Mouse (Mus musculus): ENCODE data around the gene Anapc2. TPM values are rescaled to one million over a fixed set of nuclear protein-coding genes. Genes with fewer than 3 reads are reported as not detected.
"Not testable (repeated sequence)": the region's sequence is repeated elsewhere in the genome, so short reads cannot be mapped to it uniquely, and the experiment has no call there.

The Anapc2 gene
- polyA plus RNA-seq, 1 experiment from 2014 or later, result 100 TPM

GRCm38 (mm10) chr2:25243342-25243741 is 28.9 kb upstream of the Anapc2 start:
- Histone ChIP-seq H3K9ac (ENCODE audit: low read length) (no peak overlapping the region), H3K4me1 (replicated peaks; ENCODE audit: control insufficient read depth, insufficient read depth, low read length) (peaks cover 6% of the 10 kb centered on the region; the same call in 1 of the 2 replicates), H3K4me3 (ENCODE audit: low read depth, low read length) (no peak overlapping the region), H3K36me3 (ENCODE audit: control insufficient read depth, insufficient read depth, low read length) (peaks cover 13% of the 10 kb centered on the region), H3K9me3 (ENCODE audit: control insufficient read depth, low read length) (no peaks in the 10 kb centered on the region), H3K4me2 (ENCODE audit: low read length) (no peak overlapping the region), H3K27me3 (replicated peaks; ENCODE audit: control insufficient read depth, insufficient read depth, low read length) (peaks cover 22% of the 10 kb centered on the region), H3K27ac (ENCODE audit: low read depth) (no peak overlapping the region)
- no peak for DNase-seq (ENCODE audit: low spot score)
- 69% methylated on average over 8 of the region's 8 CpGs for WGBS
- ATAC-seq (replicated peaks; ENCODE audit: low FRiP score, low TSS enrichment, low read depth), result no peak

DNA sequence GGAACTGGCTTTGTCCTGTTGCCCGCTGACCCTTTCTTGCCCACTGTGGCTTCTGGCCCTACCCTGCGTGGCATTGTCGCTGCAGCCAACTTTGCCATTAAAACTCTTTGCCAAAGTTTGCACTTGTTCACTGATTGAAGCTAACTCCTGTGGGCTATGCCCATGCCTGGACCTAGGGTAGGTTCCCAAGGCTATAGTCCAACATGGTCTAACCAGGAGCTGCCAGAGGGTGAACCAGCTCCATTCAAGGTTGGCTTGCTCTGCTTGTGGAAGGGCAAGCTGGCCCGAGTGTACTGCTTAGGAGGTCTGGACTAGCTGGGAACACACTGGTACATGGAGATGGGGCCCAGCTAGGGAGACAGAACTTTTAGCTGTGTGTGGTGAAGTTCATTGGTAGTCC is 28.1 kb upstream of the Anapc2 start:
- Histone ChIP-seq H3K27me3 (replicated peaks; ENCODE audit: control insufficient read depth, insufficient read depth, low read length) (peaks cover 22% of the 10 kb centered on the region), H3K36me3 (ENCODE audit: control insufficient read depth, insufficient read depth, low read length) (peaks cover 19% of the 10 kb centered on the region), H3K4me2 (ENCODE audit: low read length) (no peak overlapping the region), H3K27ac (ENCODE audit: low read depth) (no peak overlapping the region), H3K4me3 (ENCODE audit: low read depth, low read length) (no peak overlapping the region), H3K9ac (ENCODE audit: low read length) (no peak overlapping the region), H3K9me3 (ENCODE audit: control insufficient read depth, low read length) (no peaks in the 10 kb centered on the region), H3K4me1 (replicated peaks; ENCODE audit: control insufficient read depth, insufficient read depth, low read length) (peaks cover 6% of the 10 kb centered on the region; the same call in 1 of the 2 replicates)
- DNase-seq (ENCODE audit: low spot score) (no peak), ATAC-seq (replicated peaks; ENCODE audit: low FRiP score, low TSS enrichment, low read depth) (no peak)
- WGBS, result 89% methylated on average over 4 of the region's 4 CpGs

GRCm38 (mm10) chr2:25246183-25247072 is 25.9 kb upstream of the Anapc2 start, which contains the start of gene AL732309.1:
Gene AL732309.1 (minus strand): TSS chr2:25246863.
- Histone ChIP-seq H3K27ac (ENCODE audit: low read depth) (no peak within 1 kb of the TSS), H3K9me3 (ENCODE audit: control insufficient read depth, low read length) (no peaks in the 10 kb centered on the region), H3K4me1 (replicated peaks; ENCODE audit: control insufficient read depth, insufficient read depth, low read length) (no peaks in the 10 kb centered on the region; the same call in 1 of the 2 replicates), H3K27me3 (replicated peaks; ENCODE audit: control insufficient read depth, insufficient read depth, low read length) (peaks cover 17% of the 10 kb centered on the region), H3K4me2 (ENCODE audit: low read length) (no peak within 1 kb of the TSS), H3K9ac (ENCODE audit: low read length) (no peak within 1 kb of the TSS), H3K4me3 (ENCODE audit: low read depth, low read length) (no peak within 1 kb of the TSS), H3K36me3 (ENCODE audit: control insufficient read depth, insufficient read depth, low read length) (peaks cover 34% of the 10 kb centered on the region)
- WGBS, result 85% methylated on average over 10 of the region's 10 CpGs
- no peak for ATAC-seq (replicated peaks; ENCODE audit: low FRiP score, low TSS enrichment, low read depth)
- DNase-seq (ENCODE audit: low spot score), result no peak

GRCm38 (mm10) chr2:25252331-25252730 is 19.9 kb upstream of the Anapc2 start:
- Histone ChIP-seq H3K4me1 (replicated peaks; ENCODE audit: control insufficient read depth, insufficient read depth, low read length) (peaks cover 11% of the 10 kb centered on the region), H3K9ac (ENCODE audit: low read length) (no peak overlapping the region), H3K4me2 (ENCODE audit: low read length) (no peak overlapping the region), H3K27me3 (replicated peaks; ENCODE audit: control insufficient read depth, insufficient read depth, low read length) (no peaks in the 10 kb centered on the region), H3K9me3 (ENCODE audit: control insufficient read depth, low read length) (no peaks in the 10 kb centered on the region), H3K36me3 (ENCODE audit: control insufficient read depth, insufficient read depth, low read length) (peaks cover 33% of the 10 kb centered on the region), H3K4me3 (ENCODE audit: low read depth, low read length) (no peak overlapping the region), H3K27ac (ENCODE audit: low read depth) (no peak overlapping the region)
- no peak for DNase-seq (ENCODE audit: low spot score)
- no peak for ATAC-seq (replicated peaks; ENCODE audit: low FRiP score, low TSS enrichment, low read depth)
- WGBS, result 91% methylated on average over 1 of the region's 1 CpGs

DNA sequence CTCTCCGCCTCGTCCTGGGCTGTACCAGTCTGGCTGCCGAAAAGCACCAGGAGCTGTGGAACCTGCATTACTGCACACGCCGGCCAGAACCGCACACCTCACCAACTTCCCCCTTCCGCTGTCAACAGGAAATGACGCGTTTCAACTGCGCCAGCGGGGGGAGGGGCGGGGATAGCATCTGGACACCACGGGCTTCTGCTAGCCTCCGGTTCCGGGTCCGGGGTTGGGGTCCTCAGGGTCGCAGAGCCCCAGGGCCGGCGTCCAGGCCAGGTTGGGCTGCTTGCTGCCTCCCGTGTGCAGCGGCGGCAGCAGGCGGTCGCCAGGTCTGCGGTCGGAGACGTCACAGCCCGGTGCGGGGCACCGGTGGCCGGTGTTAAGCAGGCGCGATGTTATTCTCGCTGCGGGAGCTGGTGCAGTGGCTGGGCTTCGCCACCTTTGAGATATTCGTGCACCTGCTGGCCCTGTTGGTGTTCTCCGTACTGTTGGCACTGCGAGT is 16.9 kb upstream of the Anapc2 start, which contains the start of gene Tmem203:
Tmem203 (plus strand) TSS at position 156 of the 496 bp plus-strand sequence.
- H3K27me3 ChIP-seq (replicated peaks; ENCODE audit: control insufficient read depth, insufficient read depth, low read length), result no peaks in the 10 kb centered on the region
- WGBS, result under 1% methylated on average over 39 of the region's 39 CpGs
- peak within 1 kb of the TSS; percentile 81 for H3K4me3 ChIP-seq (ENCODE audit: low read depth, low read length)
- peak within 1 kb of the TSS; percentile 81 for H3K9ac ChIP-seq (ENCODE audit: low read length)
- H3K36me3 ChIP-seq (ENCODE audit: control insufficient read depth, insufficient read depth, low read length), result peaks cover 10% of the 10 kb centered on the region; the same call in 1 of the 2 replicates
- peak within 1 kb of the TSS; percentile 82 for H3K4me2 ChIP-seq (ENCODE audit: low read length)
- DNase-seq (ENCODE audit: low spot score), result peak; percentile 99
- peak within 1 kb of the TSS; percentile 83 for H3K27ac ChIP-seq (ENCODE audit: low read depth)
- peaks cover 11% of the 10 kb centered on the region for H3K4me1 ChIP-seq (replicated peaks; ENCODE audit: control insufficient read depth, insufficient read depth, low read length)
- peak; percentile 89 for ATAC-seq (replicated peaks; ENCODE audit: low FRiP score, low TSS enrichment, low read depth)
- H3K9me3 ChIP-seq (ENCODE audit: control insufficient read depth, low read length), result no peaks in the 10 kb centered on the region

DNA sequence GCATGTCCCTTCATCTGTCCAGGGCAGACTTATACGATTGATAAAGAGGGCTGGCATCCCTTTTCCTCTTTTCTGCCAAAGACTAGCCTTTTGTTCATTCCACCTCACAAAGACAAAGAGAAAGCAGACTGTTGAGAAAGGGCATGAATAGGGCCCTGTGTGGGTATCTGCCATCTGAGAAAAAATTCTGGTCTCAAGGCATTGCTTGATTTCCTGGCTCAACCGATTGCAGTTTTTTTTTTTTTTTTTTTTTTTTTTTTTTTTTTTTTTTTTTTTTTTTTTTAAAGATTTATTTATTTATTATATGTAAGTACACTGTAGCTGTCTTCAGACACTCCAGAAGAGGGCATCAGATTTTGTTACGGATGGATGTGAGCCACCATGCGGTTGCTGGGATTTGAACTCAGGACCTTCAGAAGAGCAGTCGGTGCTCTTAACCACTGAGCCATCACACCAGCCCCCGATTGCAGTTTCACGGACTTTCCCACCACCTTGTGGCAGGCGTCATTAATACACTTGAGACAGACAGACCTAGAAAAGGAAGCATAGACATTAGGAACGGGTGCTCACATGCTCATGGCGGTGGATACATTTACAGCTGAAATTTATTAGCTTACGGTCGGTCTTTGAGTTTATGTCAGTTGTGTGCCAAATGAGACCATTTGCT is 15.7 kb upstream of the Anapc2 start:
- WGBS, result 60% methylated on average over 10 of the region's 12 CpGs
- not testable (repeated sequence) for H3K36me3 ChIP-seq (ENCODE audit: control insufficient read depth, insufficient read depth, low read length); H3K27me3 ChIP-seq (replicated peaks; ENCODE audit: control insufficient read depth, insufficient read depth, low read length); ATAC-seq (replicated peaks; ENCODE audit: low FRiP score, low TSS enrichment, low read depth); H3K9me3 ChIP-seq (ENCODE audit: control insufficient read depth, low read length); H3K27ac ChIP-seq (ENCODE audit: low read depth); DNase-seq (ENCODE audit: low spot score)
- H3K9ac ChIP-seq (ENCODE audit: low read length), result peak overlapping the region; percentile 81; the same call in 1 of the 2 replicates
- peak overlapping the region; percentile 81 for H3K4me3 ChIP-seq (ENCODE audit: low read depth, low read length)
- H3K4me1 ChIP-seq (replicated peaks; ENCODE audit: control insufficient read depth, insufficient read depth, low read length), result peaks cover 11% of the 10 kb centered on the region
- peak overlapping the region; percentile 82 for H3K4me2 ChIP-seq (ENCODE audit: low read length)

DNA sequence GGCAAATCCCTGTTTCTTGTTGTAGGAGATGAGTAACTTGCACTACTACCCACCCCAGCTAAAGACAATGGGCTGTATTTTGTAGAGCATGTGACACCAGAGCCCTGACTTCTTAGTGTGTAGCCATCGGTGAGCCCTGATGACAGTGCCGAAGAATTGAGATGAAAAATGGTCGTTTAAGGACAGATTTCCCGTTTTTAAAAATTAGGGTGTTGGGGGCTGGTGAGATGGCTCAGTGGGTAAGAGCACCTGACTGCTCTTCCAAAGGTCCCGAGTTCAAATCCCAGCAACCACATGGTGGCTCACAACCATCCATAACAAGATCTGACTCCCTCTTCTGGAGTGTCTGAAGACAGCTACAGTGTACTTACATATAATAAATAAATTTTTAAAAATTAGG is 15.0 kb upstream of the Anapc2 start:
- not testable (repeated sequence) for H3K4me2 ChIP-seq (ENCODE audit: low read length); H3K27ac ChIP-seq (ENCODE audit: low read depth); DNase-seq (ENCODE audit: low spot score); H3K4me3 ChIP-seq (ENCODE audit: low read depth, low read length); H3K36me3 ChIP-seq (ENCODE audit: control insufficient read depth, insufficient read depth, low read length); ATAC-seq (replicated peaks; ENCODE audit: low FRiP score, low TSS enrichment, low read depth); H3K27me3 ChIP-seq (replicated peaks; ENCODE audit: control insufficient read depth, insufficient read depth, low read length); H3K9me3 ChIP-seq (ENCODE audit: control insufficient read depth, low read length); H3K9ac ChIP-seq (ENCODE audit: low read length)
- WGBS, result 86% methylated on average over 5 of the region's 5 CpGs
- peaks cover 11% of the 10 kb centered on the region for H3K4me1 ChIP-seq (replicated peaks; ENCODE audit: control insufficient read depth, insufficient read depth, low read length)

GRCm38 (mm10) chr2:25258887-25259286 is 13.4 kb upstream of the Anapc2 start:
- H3K9me3 ChIP-seq (ENCODE audit: control insufficient read depth, low read length), result no peaks in the 10 kb centered on the region
- no peak overlapping the region for H3K4me3 ChIP-seq (ENCODE audit: low read depth, low read length)
- ATAC-seq (replicated peaks; ENCODE audit: low FRiP score, low TSS enrichment, low read depth) (no peak), DNase-seq (ENCODE audit: low spot score) (no peak)
- H3K27me3 ChIP-seq (replicated peaks; ENCODE audit: control insufficient read depth, insufficient read depth, low read length), result peaks cover 5% of the 10 kb centered on the region; the same call in 1 of the 2 replicates
- H3K36me3 ChIP-seq (ENCODE audit: control insufficient read depth, insufficient read depth, low read length), result no peaks in the 10 kb centered on the region
- WGBS, result 69% methylated on average over 2 of the region's 2 CpGs
- no peak overlapping the region for H3K27ac ChIP-seq (ENCODE audit: low read depth)
- H3K9ac ChIP-seq (ENCODE audit: low read length), result no peak overlapping the region
- H3K4me2 ChIP-seq (ENCODE audit: low read length), result no peak overlapping the region
- H3K4me1 ChIP-seq (replicated peaks; ENCODE audit: control insufficient read depth, insufficient read depth, low read length), result peaks cover 16% of the 10 kb centered on the region

Data from intestine, embryonic 14.5 days (tissue).